Mouse (Mus musculus): ENCODE data around the gene Trim39.

The Trim39 gene

GRCm38 (mm10) chr17:36271586-36272256 lies at the start of gene Trim39:
Trim39 (minus strand) TSS chr17:36272247.
- peak; percentile 81 for DNase-seq (ENCODE audit: low spot score)

GRCm38 (mm10) chr17:36315689-36316253 lies 43.7 kb upstream of the Trim39 start:
- no peak for DNase-seq (ENCODE audit: low spot score)

GRCm38 (mm10) chr17:36315041-36315688 lies 43.1 kb upstream of the Trim39 start:
- DNase-seq (ENCODE audit: low spot score), result peak; percentile 72

GRCm38 (mm10) chr17:36314511-36314910 lies 42.5 kb upstream of the Trim39 start:
- DNase-seq (ENCODE audit: low spot score), result peak; percentile 69

GRCm38 (mm10) chr17:36309293-36309692 lies 37.2 kb upstream of the Trim39 start:
- DNase-seq (ENCODE audit: low spot score), result no peak

- peak; percentile 73 for DNase-seq (ENCODE audit: low spot score)
These were observed 36.8 kb upstream of the Trim39 start for GRCm38 (mm10) chr17:36308855-36309254.

GRCm38 (mm10) chr17:36286390-36286789 lies 14.3 kb upstream of the Trim39 start, which contains the start of gene H2-M10.2:
H2-M10.2 (minus strand) TSS chr17:36286490.
- DNase-seq (ENCODE audit: low spot score), result no peak

- no peak for DNase-seq (ENCODE audit: low spot score)
These were observed 9.6 kb upstream of the Trim39 start for GRCm38 (mm10) chr17:36281521-36282245.

- no peak for DNase-seq (ENCODE audit: low spot score)
These were observed 2.7 kb upstream of the Trim39 start for GRCm38 (mm10) chr17:36274776-36275175.

- DNase-seq (ENCODE audit: low spot score), result no peak
These were observed 1.7 kb upstream of the Trim39 start for GRCm38 (mm10) chr17:36273796-36274195.

GRCm38 (mm10) chr17:36272643-36273366 lies 758 bp upstream of the Trim39 start:
- DNase-seq (ENCODE audit: low spot score), result no peak

GRCm38 (mm10) chr17:36270956-36271585 lies 976 bp downstream of the Trim39 start:
- peak; percentile 85 for DNase-seq (ENCODE audit: low spot score)

- peak; percentile 30 for DNase-seq (ENCODE audit: low spot score)
These were observed 6.2 kb downstream of the Trim39 start for GRCm38 (mm10) chr17:36265834-36266233.

GRCm38 (mm10) chr17:36264273-36264925 lies 7.6 kb downstream of the Trim39 start:
- no peak for DNase-seq (ENCODE audit: low spot score)

GRCm38 (mm10) chr17:36261511-36262166 lies 10.4 kb downstream of the Trim39 start:
- DNase-seq (ENCODE audit: low spot score), result no peak

GRCm38 (mm10) chr17:36257969-36258368 lies 14.1 kb downstream of the Trim39 start, which contains the start of gene Rpp21:
Rpp21 (minus strand) TSS chr17:36258069.
- DNase-seq (ENCODE audit: low spot score), result no peak

- peak; percentile 74 for DNase-seq (ENCODE audit: low spot score)
These were observed 14.7 kb downstream of the Trim39 start for GRCm38 (mm10) chr17:36257241-36257947.

- DNase-seq (ENCODE audit: low spot score), result no peak
These were observed 18.9 kb downstream of the Trim39 start for GRCm38 (mm10) chr17:36253087-36253600.

- peak; percentile 26 for DNase-seq (ENCODE audit: low spot score)
These were observed 19.7 kb downstream of the Trim39 start for GRCm38 (mm10) chr17:36252250-36252876.

All from retina, embryonic 14.5 days (tissue).